Mouse (Mus musculus): ENCODE data around the gene Crim1. TPM values are rescaled to one million over a fixed set of nuclear protein-coding genes. Genes with fewer than 3 reads are reported as not detected.

Crim1 gene
- total RNA-seq, 1 experiment: 61.7 TPM

GRCm38 (mm10) chr17:78364555-78365302, 164.7 kb downstream of the Crim1 start:
- TF ChIP-seq HCFC1 (IDR thresholded peaks at IDR 0.05; ENCODE audit: borderline replicate concordance, insufficient read depth, low read length) (no peak), CHD2 (IDR thresholded peaks at IDR 0.05; ENCODE audit: low read depth, low read length) (no peak), MAFK (IDR thresholded peaks at IDR 0.05; ENCODE audit: insufficient read depth, low read depth, low read length) (no peak), ZC3H11A (IDR thresholded peaks at IDR 0.05; ENCODE audit: borderline replicate concordance, low read depth, low read length) (no peak), ZNF384 (IDR thresholded peaks at IDR 0.05; ENCODE audit: low read depth, low read length) (no peak)
- H3K9me3 ChIP-seq (ENCODE audit: control insufficient read depth, insufficient read depth, low read depth, low read length): no peaks in the 10 kb centered on the region
- in situ Hi-C loops (cut with MboI; ENCODE audit: low sequenced_read_pairs in 2 of 2, unreplicated experiment in 2 of 2): no loop called here

GRCm38 (mm10) chr17:78366070-78366469, 166.0 kb downstream of the Crim1 start:
- H3K4me3 ChIP-seq (ENCODE audit: insufficient read depth in 1 of 2, low read depth in 1 of 2, low read length in 2 of 2, poor library complexity in 1 of 2, severe bottlenecking in 1 of 2): no peak overlapping the region

More at GRCm38 (mm10) chr17:78364555-78365302, 164.7 kb downstream of the Crim1 start:
- H3K9ac ChIP-seq (ENCODE audit: insufficient read depth, low read depth, low read length, poor library complexity, severe bottlenecking): no peak overlapping the region
- DNase-seq (ENCODE audit: low read depth, low spot score): no peak
- H3K27ac ChIP-seq (ENCODE audit: insufficient read depth, low read depth, low read length, poor library complexity, severe bottlenecking): no peak overlapping the region
- H3K4me3 ChIP-seq (ENCODE audit: insufficient read depth in 1 of 2, low read depth in 1 of 2, low read length in 2 of 2, poor library complexity in 1 of 2, severe bottlenecking in 1 of 2): no peak overlapping the region
- H3K36me3 ChIP-seq (ENCODE audit: control insufficient read depth, insufficient read depth, low read length, poor library complexity, severe bottlenecking): no peaks in the 10 kb centered on the region
- H3K4me1 ChIP-seq (ENCODE audit: control insufficient read depth in 2 of 2, insufficient read depth in 2 of 2, low read length in 2 of 2, poor library complexity in 1 of 2): no peaks in the 10 kb centered on the region

GRCm38 (mm10) chr17:78368481-78368880, 168.4 kb downstream of the Crim1 start:
- no peak for TF ChIP-seq MAFK (IDR thresholded peaks at IDR 0.05; ENCODE audit: insufficient read depth, low read depth, low read length)
- TF ChIP-seq HCFC1 (IDR thresholded peaks at IDR 0.05; ENCODE audit: borderline replicate concordance, insufficient read depth, low read length): no peak
- no peak for TF ChIP-seq ZC3H11A (IDR thresholded peaks at IDR 0.05; ENCODE audit: borderline replicate concordance, low read depth, low read length)
- TF ChIP-seq CHD2 (IDR thresholded peaks at IDR 0.05; ENCODE audit: low read depth, low read length): no peak
- TF ChIP-seq ZNF384 (IDR thresholded peaks at IDR 0.05; ENCODE audit: low read depth, low read length): no peak
- H3K4me1 ChIP-seq (ENCODE audit: control insufficient read depth in 2 of 2, insufficient read depth in 2 of 2, low read length in 2 of 2, poor library complexity in 1 of 2): no peaks in the 10 kb centered on the region
- no peak overlapping the region for H3K4me3 ChIP-seq (ENCODE audit: insufficient read depth in 1 of 2, low read depth in 1 of 2, low read length in 2 of 2, poor library complexity in 1 of 2, severe bottlenecking in 1 of 2)
- no peak for DNase-seq (ENCODE audit: low read depth, low spot score)
- no peak overlapping the region for H3K9ac ChIP-seq (ENCODE audit: insufficient read depth, low read depth, low read length, poor library complexity, severe bottlenecking)
- H3K27ac ChIP-seq (ENCODE audit: insufficient read depth, low read depth, low read length, poor library complexity, severe bottlenecking): no peak overlapping the region
- in situ Hi-C loops (cut with MboI; ENCODE audit: low sequenced_read_pairs in 2 of 2, unreplicated experiment in 2 of 2): no loop called here
- no peaks in the 10 kb centered on the region; the same call in 1 of the 2 replicates for H3K36me3 ChIP-seq (ENCODE audit: control insufficient read depth, insufficient read depth, low read length, poor library complexity, severe bottlenecking)
- no peaks in the 10 kb centered on the region for H3K9me3 ChIP-seq (ENCODE audit: control insufficient read depth, insufficient read depth, low read depth, low read length)

More at GRCm38 (mm10) chr17:78366070-78366469, 166.0 kb downstream of the Crim1 start:
- DNase-seq (ENCODE audit: low read depth, low spot score): no peak
- Histone ChIP-seq H3K9me3 (ENCODE audit: control insufficient read depth, insufficient read depth, low read depth, low read length) (no peaks in the 10 kb centered on the region), H3K4me1 (ENCODE audit: control insufficient read depth in 2 of 2, insufficient read depth in 2 of 2, low read length in 2 of 2, poor library complexity in 1 of 2) (no peaks in the 10 kb centered on the region), H3K27ac (ENCODE audit: insufficient read depth, low read depth, low read length, poor library complexity, severe bottlenecking) (no peak overlapping the region), H3K36me3 (ENCODE audit: control insufficient read depth, insufficient read depth, low read length, poor library complexity, severe bottlenecking) (no peaks in the 10 kb centered on the region; the same call in 1 of the 2 replicates), H3K9ac (ENCODE audit: insufficient read depth, low read depth, low read length, poor library complexity, severe bottlenecking) (no peak overlapping the region)
- TF ChIP-seq ZC3H11A (IDR thresholded peaks at IDR 0.05; ENCODE audit: borderline replicate concordance, low read depth, low read length): no peak
- in situ Hi-C loops (cut with MboI; ENCODE audit: low sequenced_read_pairs in 2 of 2, unreplicated experiment in 2 of 2): no loop called here

GRCm38 (mm10) chr17:78370445-78370844, 170.4 kb downstream of the Crim1 start:
- no peaks in the 10 kb centered on the region; the same call in 1 of the 2 replicates for H3K36me3 ChIP-seq (ENCODE audit: control insufficient read depth, insufficient read depth, low read length, poor library complexity, severe bottlenecking)

More at GRCm38 (mm10) chr17:78370445-78370844, 170.4 kb downstream of the Crim1 start:
- no peak overlapping the region for H3K4me3 ChIP-seq (ENCODE audit: insufficient read depth in 1 of 2, low read depth in 1 of 2, low read length in 2 of 2, poor library complexity in 1 of 2, severe bottlenecking in 1 of 2)
- H3K9ac ChIP-seq (ENCODE audit: insufficient read depth, low read depth, low read length, poor library complexity, severe bottlenecking): no peak overlapping the region
- no peaks in the 10 kb centered on the region for H3K4me1 ChIP-seq (ENCODE audit: control insufficient read depth in 2 of 2, insufficient read depth in 2 of 2, low read length in 2 of 2, poor library complexity in 1 of 2)
- no peak overlapping the region for H3K27ac ChIP-seq (ENCODE audit: insufficient read depth, low read depth, low read length, poor library complexity, severe bottlenecking)
- TF ChIP-seq ZC3H11A (IDR thresholded peaks at IDR 0.05; ENCODE audit: borderline replicate concordance, low read depth, low read length) (no peak), HCFC1 (IDR thresholded peaks at IDR 0.05; ENCODE audit: borderline replicate concordance, insufficient read depth, low read length) (no peak), ZNF384 (IDR thresholded peaks at IDR 0.05; ENCODE audit: low read depth, low read length) (no peak), CHD2 (IDR thresholded peaks at IDR 0.05; ENCODE audit: low read depth, low read length) (no peak), MAFK (IDR thresholded peaks at IDR 0.05; ENCODE audit: insufficient read depth, low read depth, low read length) (no peak)
- no peaks in the 10 kb centered on the region for H3K9me3 ChIP-seq (ENCODE audit: control insufficient read depth, insufficient read depth, low read depth, low read length)
- DNase-seq (ENCODE audit: low read depth, low spot score): no peak
- in situ Hi-C loops (cut with MboI; ENCODE audit: low sequenced_read_pairs in 2 of 2, unreplicated experiment in 2 of 2): no loop called here
